Mouse (Mus musculus) bone marrow macrophage, adult 2 months (primary cell): ENCODE data around the gene Cdhr5.

Source experiments
- CTCF ChIP-seq: IDR thresholded peaks from 2 replicates; pipeline ENCODE4 v1.5.1; 2012; ENCODE audit warnings: low read depth, mild to moderate bottlenecking, low read length, moderate library complexity
- POLR2A ChIP-seq: IDR thresholded peaks from 2 replicates; pipeline ENCODE4 v1.6.1; 2012; ENCODE audit warnings: mild to moderate bottlenecking, low read depth, low read length, borderline replicate concordance

- TF ChIP-seq POLR2A = no peak
- no peak for TF ChIP-seq CTCF
Observed at GRCm38 (mm10) chr7:141229702-141230101, 46.9 kb downstream of the Cdhr5 start.
